Mouse (Mus musculus): Measurements from ENCODE around the gene Ube2v1. TPM values are rescaled to one million over a fixed set of nuclear protein-coding genes. Genes with fewer than 3 reads are reported as not detected.

The Ube2v1 gene
- polyA plus RNA-seq (2015; fragmentation: Illumina TruSeq; extraction: RNeasy Lipid Tissue Mini Kit (QIAGEN cat#74804); ENCODE audit: insufficient read depth, low read depth, low replicate concordance): 28.3 TPM

DNA sequence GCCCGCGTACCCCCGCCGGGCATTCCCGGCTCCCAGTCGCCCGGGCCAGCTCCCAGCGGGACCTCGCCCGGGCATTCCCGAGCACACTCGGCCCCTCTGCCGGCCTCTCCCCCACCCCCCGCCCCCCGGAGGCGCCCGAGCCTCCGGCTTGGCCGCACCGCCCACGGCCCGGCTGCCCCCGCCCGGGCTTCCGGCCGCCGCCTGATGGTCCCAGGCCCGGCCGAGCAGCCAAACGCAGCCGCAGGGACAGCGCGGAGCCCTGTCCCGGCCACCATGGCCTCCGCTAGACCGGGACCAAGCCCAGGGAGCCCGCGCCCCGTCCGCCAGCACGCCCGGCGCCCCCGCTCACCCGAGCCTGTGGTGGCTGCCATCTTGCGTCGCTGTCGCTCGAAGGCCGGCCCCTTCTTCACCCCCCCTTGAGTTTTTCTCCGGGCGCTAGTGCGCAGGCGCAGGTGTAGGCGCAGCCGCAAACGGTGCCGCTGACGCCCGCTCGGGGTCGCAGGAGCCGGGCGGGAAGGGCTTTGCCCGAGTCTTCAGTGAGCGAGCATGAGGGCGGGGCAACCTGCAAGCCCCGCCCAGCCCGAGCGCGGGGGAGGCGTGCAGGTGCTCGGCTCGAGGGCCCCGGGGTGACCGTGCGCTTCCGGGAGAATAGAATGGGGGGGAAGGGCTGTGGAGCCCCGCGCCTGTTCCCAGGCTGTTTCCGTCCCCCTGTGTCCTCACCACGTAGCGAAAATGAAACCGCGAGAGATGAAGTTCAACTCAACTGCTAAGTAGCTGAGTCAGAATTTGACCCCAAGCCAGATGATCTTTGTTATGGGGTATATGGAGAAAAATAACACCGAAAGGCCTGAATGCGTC lies at the start of gene Ube2v1:
Gene Ube2v1 (minus strand): TSS at position 505 of the 858 bp plus-strand sequence.

DNA sequence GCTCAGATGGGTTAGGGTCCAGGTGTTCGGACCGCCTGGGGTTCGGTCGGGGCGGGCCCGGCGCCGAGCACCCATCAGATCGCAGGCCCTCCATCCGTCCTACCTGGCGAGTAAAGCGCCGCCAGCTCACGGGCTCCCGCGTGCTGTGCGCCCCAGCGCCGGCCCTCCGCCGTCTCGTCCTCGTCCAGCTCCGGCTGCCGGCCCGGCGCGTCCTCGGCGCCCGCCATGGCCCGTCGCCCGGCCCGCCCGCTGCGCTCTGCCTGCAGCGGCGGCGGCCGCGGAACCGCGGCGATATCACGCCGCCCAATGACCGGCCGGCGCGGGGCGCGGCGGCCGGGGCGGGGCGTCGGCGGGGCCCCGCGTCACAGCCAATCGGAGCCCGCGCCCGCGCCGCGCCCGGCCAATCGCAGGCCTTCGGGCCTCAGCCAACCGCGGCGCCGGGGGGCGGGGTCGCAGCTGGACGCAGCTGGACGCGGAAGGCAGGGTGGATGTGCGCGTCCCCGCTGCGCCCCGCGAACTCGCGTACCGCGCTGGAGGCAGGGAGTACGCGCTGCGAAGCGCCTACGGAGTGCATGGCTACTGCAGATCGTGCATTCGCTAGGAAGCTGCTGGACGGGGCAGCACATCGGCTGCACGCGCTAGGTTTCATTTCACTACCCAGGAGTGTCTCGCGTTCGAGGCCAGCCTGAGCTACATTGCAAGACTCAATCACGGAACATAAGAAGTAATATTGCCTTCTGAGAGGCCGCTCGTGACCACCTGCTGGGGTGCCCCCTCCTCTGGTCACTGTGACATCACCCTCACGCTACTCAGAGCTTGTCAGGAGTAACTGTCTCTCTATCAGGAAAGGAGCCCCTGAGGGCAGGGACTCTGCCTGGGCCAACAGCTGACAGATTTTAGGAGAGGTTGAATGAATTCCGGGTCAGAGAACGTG lies 29.6 kb upstream of the Ube2v1 start, which contains the start of gene Gm20431:
Gene Gm20431 (minus strand): TSS at position 227 of the 934 bp plus-strand sequence.

Other genes with a start within 250 kb of the Ube2v1 start
- 7.0 TPM for gene Slc9a8, start 210.4 kb downstream of the Ube2v1 start, polyA plus RNA-seq (2015; fragmentation: Illumina TruSeq; extraction: RNeasy Lipid Tissue Mini Kit (QIAGEN cat#74804); ENCODE audit: insufficient read depth, low read depth, low replicate concordance)
- 11.6 TPM for gene Rnf114, start 139.4 kb downstream of the Ube2v1 start, polyA plus RNA-seq (2015; fragmentation: Illumina TruSeq; extraction: RNeasy Lipid Tissue Mini Kit (QIAGEN cat#74804); ENCODE audit: insufficient read depth, low read depth, low replicate concordance)
- gene Spata2, start 139.2 kb downstream of the Ube2v1 start, polyA plus RNA-seq (2015; fragmentation: Illumina TruSeq; extraction: RNeasy Lipid Tissue Mini Kit (QIAGEN cat#74804); ENCODE audit: insufficient read depth, low read depth, low replicate concordance): 4.6 TPM
- 3.8 TPM for gene Snai1, start 93.9 kb downstream of the Ube2v1 start, polyA plus RNA-seq (2015; fragmentation: Illumina TruSeq; extraction: RNeasy Lipid Tissue Mini Kit (QIAGEN cat#74804); ENCODE audit: insufficient read depth, low read depth, low replicate concordance)
- gene Gm20431, start 29.4 kb upstream of the Ube2v1 start, polyA plus RNA-seq (2015; fragmentation: Illumina TruSeq; extraction: RNeasy Lipid Tissue Mini Kit (QIAGEN cat#74804); ENCODE audit: insufficient read depth, low read depth, low replicate concordance): not detected
- gene Cebpb, start 56.8 kb upstream of the Ube2v1 start, polyA plus RNA-seq (2015; fragmentation: Illumina TruSeq; extraction: RNeasy Lipid Tissue Mini Kit (QIAGEN cat#74804); ENCODE audit: insufficient read depth, low read depth, low replicate concordance): 4.7 TPM
- 8.2 TPM for gene Tmem189, start 57.7 kb upstream of the Ube2v1 start, polyA plus RNA-seq (2015; fragmentation: Illumina TruSeq; extraction: RNeasy Lipid Tissue Mini Kit (QIAGEN cat#74804); ENCODE audit: insufficient read depth, low read depth, low replicate concordance)

Measured in pancreas, adult 10 weeks (tissue).